Mouse (Mus musculus) central nervous system, embryonic 18 days (tissue): ENCODE results near the gene Eif1b. TPM values are rescaled to one million over a fixed set of nuclear protein-coding genes. Genes with fewer than 3 reads are reported as not detected.

Source experiments
- polyA plus RNA-seq: library from polyadenylated mRNA; depleted of rRNA; stranded (reverse); fragments of >200 nt; gene quantifications from 2 replicates; pipeline ENCODE4 v1.2.3, GENCODE M21; 2012; rRNA removed

The Eif1b gene
- 209 and 247 TPM in 2 replicates for polyA plus RNA-seq

DNA sequence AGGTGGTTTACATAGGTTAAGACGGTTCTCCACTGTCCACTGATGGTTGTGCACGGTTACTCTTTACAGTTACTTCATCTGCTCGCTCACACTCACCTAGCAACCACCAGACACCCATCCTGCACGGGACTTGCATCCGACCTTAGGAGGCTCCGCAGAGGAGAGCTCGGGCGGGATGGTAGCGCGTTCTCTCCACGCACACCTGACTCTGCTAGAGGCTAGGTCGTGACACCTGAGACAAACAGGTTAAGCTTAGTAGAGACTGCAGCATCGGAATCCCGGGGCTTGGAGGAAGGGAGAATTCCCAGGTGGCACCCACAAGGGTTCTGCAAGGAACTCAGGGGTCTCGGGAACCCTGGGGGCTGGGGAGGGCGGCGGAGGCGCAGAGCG, at the start of gene Eif1b:
Eif1b (plus strand) TSS at position 223 of the 390 bp plus-strand sequence.

DNA sequence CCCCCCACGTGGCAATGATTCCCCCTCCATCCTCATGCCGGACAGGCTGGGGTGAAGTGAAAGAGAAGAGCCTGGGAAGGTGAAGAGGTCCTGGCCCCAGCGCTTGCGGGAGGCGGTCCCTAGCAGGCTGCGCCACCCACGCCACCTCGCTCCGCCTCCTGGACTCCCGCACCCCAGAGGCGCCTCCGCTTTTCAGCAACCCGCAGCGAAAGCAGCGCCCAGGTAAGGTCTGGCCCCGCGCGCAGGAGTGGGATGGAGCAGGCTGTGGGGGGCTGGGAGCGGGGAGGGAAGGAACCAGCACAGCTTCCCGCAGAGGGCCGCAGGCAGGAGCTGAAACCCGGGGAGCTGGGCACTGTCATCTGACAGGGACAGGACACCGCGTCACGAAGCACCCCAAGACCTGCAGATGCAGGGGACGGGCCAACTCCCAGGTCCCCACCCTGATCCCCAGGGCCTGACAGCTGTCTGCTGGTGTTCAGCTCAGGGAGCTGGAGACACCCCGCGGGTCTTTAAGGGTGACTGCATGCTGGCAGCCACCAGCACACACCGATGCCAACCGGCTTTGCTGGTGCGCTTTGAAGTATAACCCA, 47.7 kb downstream of the Eif1b start, which contains the start of gene Entpd3:
Entpd3 (plus strand) TSS at position 157 of the 590 bp plus-strand sequence.

Other genes starting within 250 kb of the Eif1b start
- gene Myrip, start 190.7 kb upstream of the Eif1b start, polyA plus RNA-seq: 5.9 and 7.1 TPM in 2 replicates
- 10.2 and 10.5 TPM in 2 replicates for gene Entpd3, start 47.6 kb downstream of the Eif1b start, polyA plus RNA-seq
- gene Rpl14, start 79.2 kb downstream of the Eif1b start, polyA plus RNA-seq: 637 and 642 TPM in 2 replicates